Mouse (Mus musculus) hindbrain, embryonic 13.5 days (tissue): ENCODE data around the gene Fam3c. TPM values are rescaled to one million over a fixed set of nuclear protein-coding genes. Genes with fewer than 3 reads are reported as not detected.

Experiments used
- ATAC-seq: fragments of 200-750 bp; cut with Nextera tagmentation; 2 replicates; pipeline ENCODE4 v1.8.0; 2017; ENCODE audit warnings: moderate TSS enrichment; ENCODE audit not compliant: low FRiP score
- H3K27ac ChIP-seq: fragments of 300-500 bp; sonication (generic); 2 replicates; pipeline ENCODE4 v1.5.1; 2015; ENCODE audit warnings: inconsistent platforms, mild to moderate bottlenecking, moderate library complexity
- H3K27me3 ChIP-seq: fragments of 300-500 bp; sonication (generic); 2 replicates; pipeline ENCODE4 v1.6.1; 2015; ENCODE audit warnings: mild to moderate bottlenecking, inconsistent platforms
- H3K36me3 ChIP-seq: fragments of 300-500 bp; sonication (generic); 2 replicates; pipeline ENCODE4 v1.6.1; 2015; ENCODE audit warnings: mild to moderate bottlenecking, inconsistent platforms
- H3K4me1 ChIP-seq: fragments of 300-500 bp; sonication (generic); replicated peaks from 2 replicates; pipeline ENCODE4 v1.6.1; 2015; ENCODE audit warnings: inconsistent platforms
- H3K4me2 ChIP-seq: fragments of 300-500 bp; sonication (generic); 2 replicates; pipeline ENCODE4 v1.6.1; 2015; ENCODE audit warnings: inconsistent platforms, mild to moderate bottlenecking, moderate library complexity
- H3K4me3 ChIP-seq: fragments of 300-500 bp; sonication (generic); 2 replicates; pipeline ENCODE4 v1.5.1; 2015; ENCODE audit warnings: mild to moderate bottlenecking, inconsistent platforms
- H3K9ac ChIP-seq: fragments of 300-500 bp; sonication (generic); 2 replicates; pipeline ENCODE4 v1.6.1; 2015; ENCODE audit warnings: mild to moderate bottlenecking, inconsistent platforms
- H3K9me3 ChIP-seq: fragments of 300-500 bp; sonication (generic); 2 replicates; pipeline ENCODE4 v1.6.1; 2016; ENCODE audit warnings: inconsistent platforms
- WGBS: fragments of 180-500 bp; shearing (Covaris S2); methylation state at CpG from one replicate; pipeline ENCODE4 v1.1.7; 2015; 5-methylcytosine and 5-hydroxymethylcytosine counted together
- polyA plus RNA-seq: library from polyadenylated mRNA; unstranded; fragments of >200 nt; fragmentation: Nextera tagmentation; extraction: Ambion mirVana; gene quantifications from 2 replicates; pipeline ENCODE4 v1.2.1, GENCODE M21; 2015

Gene Fam3c
- 50.5 and 54.5 TPM in 2 replicates for polyA plus RNA-seq

DNA sequence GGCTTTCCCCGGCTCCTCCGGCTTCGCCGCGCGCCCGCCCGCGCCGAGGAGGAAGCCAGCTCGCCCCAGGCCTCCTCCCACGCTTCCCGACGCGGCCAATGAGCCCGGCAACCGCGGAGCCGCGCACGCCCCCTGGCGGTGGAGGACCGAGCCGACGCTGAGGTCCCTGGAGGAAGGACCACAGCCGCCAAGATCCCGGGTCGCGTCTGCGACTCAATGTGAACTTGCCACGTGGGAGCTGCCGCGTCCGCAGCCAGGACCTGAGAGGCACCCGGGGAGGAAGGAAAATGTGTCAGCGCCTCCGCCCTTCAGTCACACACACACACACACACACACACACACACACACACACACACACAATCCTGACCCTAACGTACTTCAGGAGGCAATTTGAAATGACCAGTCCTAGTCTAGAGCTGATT lies at the start of gene Fam3c:
TSS of gene Fam3c (minus strand) at position 158 of the 422 bp plus-strand sequence.
- H3K27ac ChIP-seq, result peak within 1 kb of the TSS; percentile 90
- peaks cover 11% of the 10 kb centered on the region for H3K4me1 ChIP-seq
- under 1% methylated on average over 38 of the region's 38 CpGs for WGBS
- H3K4me2 ChIP-seq, result peak within 1 kb of the TSS; percentile 62
- no peaks in the 10 kb centered on the region for H3K9me3 ChIP-seq
- peak within 1 kb of the TSS; percentile 90 for H3K9ac ChIP-seq
- no peaks in the 10 kb centered on the region for H3K27me3 ChIP-seq
- no peaks in the 10 kb centered on the region for H3K36me3 ChIP-seq
- peak; percentile 99 for ATAC-seq
- H3K4me3 ChIP-seq, result peak within 1 kb of the TSS; percentile 71

DNA sequence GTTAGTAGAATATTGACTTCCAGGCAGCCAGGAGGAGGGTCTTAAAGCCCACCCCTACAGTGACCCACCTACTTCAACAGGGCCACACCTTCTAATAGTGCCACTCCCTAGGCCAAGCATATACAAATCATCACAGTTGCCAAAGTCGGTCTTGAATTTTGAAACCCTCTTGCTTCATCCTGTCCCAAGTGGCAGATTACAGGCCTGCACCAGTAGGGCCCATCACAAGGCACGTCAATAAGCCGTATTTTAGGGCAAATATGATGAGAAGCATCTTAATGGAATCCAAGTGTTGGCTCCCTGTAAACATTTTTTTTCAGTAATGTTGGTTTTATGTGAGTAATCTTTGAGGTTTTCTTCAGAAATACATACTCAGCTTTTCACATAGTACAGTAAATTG lies 49.0 kb upstream of the Fam3c start:
- H3K4me3 ChIP-seq, result no peak overlapping the region
- no peak overlapping the region for H3K27ac ChIP-seq
- no peak overlapping the region for H3K4me2 ChIP-seq
- no peak for ATAC-seq
- H3K9ac ChIP-seq, result no peak overlapping the region
- WGBS, result 95% methylated on average over 3 of the region's 3 CpGs
- no peaks in the 10 kb centered on the region for H3K9me3 ChIP-seq
- H3K27me3 ChIP-seq, result no peaks in the 10 kb centered on the region
- 0 out of 2 replicates have a peak, but pooled peaks cover 3% of the 10 kb centered on the region for H3K4me1 ChIP-seq
- H3K36me3 ChIP-seq, result no peaks in the 10 kb centered on the region

DNA sequence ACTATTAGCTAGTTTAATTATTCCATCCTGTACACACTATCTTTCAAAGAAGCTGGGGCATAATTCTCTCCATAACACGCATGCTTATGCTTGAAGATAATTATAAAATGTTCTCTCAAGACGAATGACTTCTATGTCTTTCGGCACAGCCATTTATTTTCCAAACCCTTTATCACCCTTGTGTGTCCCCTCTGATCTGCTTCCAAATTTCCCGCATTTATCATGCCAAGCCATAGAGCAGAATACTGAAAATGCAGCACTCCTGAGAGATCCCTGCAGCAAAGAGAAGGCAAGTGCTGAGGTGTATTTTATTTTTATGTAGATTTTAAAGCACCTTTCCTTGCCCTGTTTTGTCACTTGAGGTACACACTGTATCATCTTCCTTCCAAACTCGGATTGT lies 47.7 kb upstream of the Fam3c start:
- Histone ChIP-seq H3K4me3 (no peak overlapping the region), H3K4me2 (no peak overlapping the region), H3K27me3 (no peaks in the 10 kb centered on the region), H3K4me1 (0 out of 2 replicates have a peak, but pooled peaks cover 3% of the 10 kb centered on the region), H3K36me3 (no peaks in the 10 kb centered on the region), H3K9me3 (no peaks in the 10 kb centered on the region), H3K27ac (no peak overlapping the region), H3K9ac (no peak overlapping the region)
- 65% methylated on average over 5 of the region's 5 CpGs for WGBS
- no peak; the same call in 1 of the 2 replicates for ATAC-seq

- Histone ChIP-seq H3K36me3 (no peaks in the 10 kb centered on the region), H3K4me3 (no peak overlapping the region), H3K9ac (no peak overlapping the region), H3K4me1 (0 out of 2 replicates have a peak, but pooled peaks cover 3% of the 10 kb centered on the region), H3K27me3 (no peaks in the 10 kb centered on the region), H3K9me3 (no peaks in the 10 kb centered on the region), H3K4me2 (no peak overlapping the region), H3K27ac (no peak overlapping the region)
- no peak for ATAC-seq
- WGBS, result 33% methylated on average over 9 of the region's 9 CpGs
These were observed 47.3 kb upstream of the Fam3c start for GRCm38 (mm10) chr6:22403317-22403716.

GRCm38 (mm10) chr6:22402548-22403164 lies 46.6 kb upstream of the Fam3c start:
- 78% methylated on average over 13 of the region's 13 CpGs for WGBS

DNA sequence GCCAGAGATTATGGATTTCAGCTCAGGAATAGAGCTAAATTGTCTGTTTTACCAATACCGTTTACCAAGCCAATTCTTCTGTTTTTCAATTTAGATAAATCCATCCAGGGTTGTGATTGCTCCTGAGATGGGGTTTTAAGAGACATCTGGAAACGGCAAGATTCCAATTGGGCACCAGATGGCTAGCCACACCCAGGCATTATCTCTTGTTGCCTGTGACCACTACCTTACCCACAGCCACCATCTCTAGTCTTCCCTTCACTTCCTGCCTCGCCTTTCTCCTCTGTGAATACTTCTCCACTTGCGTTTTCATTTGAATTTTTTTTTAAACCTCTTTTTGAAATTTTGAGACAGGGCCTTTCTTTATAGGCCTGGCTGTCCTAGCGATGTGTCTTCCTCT lies 46.0 kb upstream of the Fam3c start:
- WGBS, result 86% methylated on average over 5 of the region's 5 CpGs

More at GRCm38 (mm10) chr6:22402548-22403164, 46.6 kb upstream of the Fam3c start:
- Histone ChIP-seq H3K9ac (no peak overlapping the region), H3K4me1 (0 out of 2 replicates have a peak, but pooled peaks cover 3% of the 10 kb centered on the region), H3K27ac (no peak overlapping the region), H3K4me3 (no peak overlapping the region), H3K4me2 (no peak overlapping the region), H3K9me3 (no peaks in the 10 kb centered on the region), H3K36me3 (no peaks in the 10 kb centered on the region), H3K27me3 (no peaks in the 10 kb centered on the region)
- no peak for ATAC-seq

GRCm38 (mm10) chr6:22398079-22398774 lies 42.2 kb upstream of the Fam3c start:
- no peak overlapping the region for H3K27ac ChIP-seq

More for the DNA sequence above, 46.0 kb upstream of the Fam3c start:
- Histone ChIP-seq H3K9ac (no peak overlapping the region), H3K4me3 (no peak overlapping the region), H3K36me3 (no peaks in the 10 kb centered on the region), H3K4me2 (no peak overlapping the region), H3K27ac (no peak overlapping the region), H3K27me3 (no peaks in the 10 kb centered on the region), H3K4me1 (0 out of 2 replicates have a peak, but pooled peaks cover 3% of the 10 kb centered on the region), H3K9me3 (no peaks in the 10 kb centered on the region)
- ATAC-seq, result no peak

GRCm38 (mm10) chr6:22395207-22395606 lies 39.2 kb upstream of the Fam3c start:
- H3K4me1 ChIP-seq, result no peaks in the 10 kb centered on the region
- WGBS, result 80% methylated on average over 3 of the region's 3 CpGs
- no peaks in the 10 kb centered on the region for H3K9me3 ChIP-seq
- H3K9ac ChIP-seq, result no peak overlapping the region
- no peaks in the 10 kb centered on the region for H3K36me3 ChIP-seq
- no peak for ATAC-seq
- no peaks in the 10 kb centered on the region for H3K27me3 ChIP-seq
- no peak overlapping the region for H3K4me3 ChIP-seq
- H3K4me2 ChIP-seq, result no peak overlapping the region
- no peak overlapping the region for H3K27ac ChIP-seq

More at GRCm38 (mm10) chr6:22398079-22398774, 42.2 kb upstream of the Fam3c start:
- WGBS, result 87% methylated on average over 7 of the region's 7 CpGs
- Histone ChIP-seq H3K27me3 (no peaks in the 10 kb centered on the region), H3K4me2 (no peak overlapping the region), H3K36me3 (no peaks in the 10 kb centered on the region), H3K9me3 (no peaks in the 10 kb centered on the region), H3K4me3 (no peak overlapping the region), H3K4me1 (0 out of 2 replicates have a peak, but pooled peaks cover under 1% of the 10 kb centered on the region), H3K9ac (no peak overlapping the region)
- no peak for ATAC-seq

DNA sequence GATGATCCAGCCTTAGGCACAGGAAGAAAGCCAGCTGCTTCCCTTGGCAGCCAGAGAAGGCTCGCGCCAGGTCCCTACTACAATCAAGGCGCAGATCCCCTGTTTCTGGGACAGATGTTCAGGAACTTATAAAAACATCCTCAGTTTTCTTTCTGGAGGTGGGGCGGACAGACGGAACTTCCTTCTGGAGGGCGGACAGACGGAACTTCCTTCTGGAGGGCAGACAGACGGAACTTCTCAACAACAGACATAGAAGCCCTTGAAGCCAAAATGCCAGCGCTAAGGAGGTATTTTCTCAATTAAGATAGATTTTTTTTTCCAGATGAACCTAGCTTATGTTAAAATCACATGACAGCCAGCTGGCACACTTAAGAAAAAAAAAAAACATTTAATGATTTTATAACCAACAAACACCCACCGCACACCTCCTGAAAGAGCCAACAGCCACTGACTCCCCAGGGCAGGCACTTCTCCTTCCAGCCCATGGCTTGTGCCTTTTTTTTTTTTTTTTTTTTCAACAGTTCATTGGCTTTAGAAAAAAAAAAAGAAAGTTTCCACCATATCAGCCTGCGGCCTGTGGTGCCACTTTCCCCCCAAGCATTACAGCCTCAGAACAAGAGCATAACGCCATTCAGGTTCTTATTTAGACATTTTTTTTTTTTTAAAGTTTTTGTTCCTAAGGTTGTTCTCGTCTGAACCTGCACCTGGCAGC lies 34.8 kb upstream of the Fam3c start:
- Histone ChIP-seq H3K36me3 (no peaks in the 10 kb centered on the region), H3K4me2 (no peak overlapping the region), H3K4me3 (no peak overlapping the region), H3K9me3 (no peaks in the 10 kb centered on the region), H3K9ac (no peak overlapping the region), H3K4me1 (no peaks in the 10 kb centered on the region), H3K27me3 (no peaks in the 10 kb centered on the region), H3K27ac (no peak overlapping the region)
- 84% methylated on average over 13 of the region's 13 CpGs for WGBS
- ATAC-seq, result no peak

DNA sequence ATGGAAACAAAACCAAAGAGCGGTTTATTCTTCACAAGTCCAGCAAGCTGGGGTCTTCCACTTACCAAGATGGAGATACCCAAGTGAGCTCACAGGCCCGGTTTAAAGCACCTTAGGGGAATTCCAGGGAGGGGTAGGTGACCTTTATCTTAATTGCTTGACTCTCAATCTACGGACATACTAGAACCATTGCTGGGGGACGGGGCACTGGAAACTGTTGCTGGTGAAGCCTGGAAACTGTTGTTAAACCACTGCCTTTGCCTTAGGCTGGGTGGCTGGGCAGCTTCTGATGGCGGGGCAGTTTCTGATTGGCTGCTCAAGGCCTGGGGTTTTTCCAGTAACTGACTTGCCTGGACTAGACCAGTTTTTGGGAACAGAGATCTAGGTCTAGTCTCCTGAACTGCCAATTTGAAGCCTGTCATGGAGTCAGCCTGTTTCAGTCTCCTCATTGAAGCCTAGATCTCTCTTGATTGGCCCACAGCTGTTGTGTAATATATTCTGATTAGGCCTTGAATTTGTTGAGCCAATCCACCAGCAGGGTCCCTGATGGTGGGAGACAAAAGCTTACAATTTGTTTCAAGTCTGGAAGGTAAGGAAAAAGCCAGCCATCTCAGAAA lies 29.3 kb upstream of the Fam3c start:
- no peaks in the 10 kb centered on the region for H3K27me3 ChIP-seq
- no peak for ATAC-seq
- H3K4me3 ChIP-seq, result no peak overlapping the region
- no peaks in the 10 kb centered on the region for H3K4me1 ChIP-seq
- no peak overlapping the region for H3K9ac ChIP-seq
- no peaks in the 10 kb centered on the region for H3K9me3 ChIP-seq
- H3K36me3 ChIP-seq, result no peaks in the 10 kb centered on the region
- WGBS, result 90% methylated on average over 5 of the region's 5 CpGs
- no peak overlapping the region for H3K27ac ChIP-seq
- H3K4me2 ChIP-seq, result no peak overlapping the region

DNA sequence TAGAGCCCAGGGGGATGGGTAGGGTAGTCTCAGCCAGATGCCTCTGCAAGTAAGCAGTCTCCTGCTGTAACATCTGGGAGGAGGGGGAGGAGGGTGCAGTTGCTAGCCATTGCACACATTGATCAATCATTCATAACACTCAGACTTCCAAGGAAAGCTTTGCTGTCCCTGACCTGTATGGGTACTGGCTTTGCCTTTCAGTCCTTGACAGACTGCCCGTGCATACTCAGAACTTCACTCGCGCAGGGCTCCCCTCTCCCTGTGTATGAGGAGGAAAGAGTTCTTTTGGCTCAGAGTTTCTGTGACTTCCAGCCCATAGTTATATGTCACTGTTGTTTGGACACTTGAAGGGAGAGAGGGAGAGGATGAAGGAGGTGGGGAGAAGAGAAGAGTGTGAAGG lies 24.2 kb upstream of the Fam3c start:
- 97% methylated on average over 3 of the region's 3 CpGs for WGBS
- Histone ChIP-seq H3K27ac (no peak overlapping the region), H3K36me3 (no peaks in the 10 kb centered on the region), H3K4me2 (no peak overlapping the region), H3K27me3 (no peaks in the 10 kb centered on the region), H3K9ac (no peak overlapping the region), H3K4me1 (no peaks in the 10 kb centered on the region), H3K9me3 (no peaks in the 10 kb centered on the region), H3K4me3 (no peak overlapping the region)
- no peak for ATAC-seq

DNA sequence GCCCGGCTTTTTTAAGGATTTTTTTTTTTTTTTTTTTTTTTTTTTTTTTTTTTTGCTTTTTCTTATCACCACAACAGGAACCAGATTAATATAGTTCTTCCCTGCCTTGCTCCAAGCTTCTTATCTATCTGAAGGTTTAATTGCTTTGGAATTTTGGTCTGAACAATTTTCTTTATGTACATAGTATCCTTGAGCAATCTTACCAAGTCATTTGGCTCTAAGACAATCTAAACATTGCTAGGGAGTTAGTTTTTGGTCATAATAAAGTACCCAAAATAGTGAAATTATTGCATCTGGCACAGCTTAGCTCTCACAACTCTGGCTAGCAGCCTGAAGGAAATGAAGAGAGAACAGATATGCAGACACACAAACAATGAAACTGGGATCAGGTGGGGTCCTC lies 23.8 kb upstream of the Fam3c start:
- ATAC-seq, result no peak
- Histone ChIP-seq H3K36me3 (no peaks in the 10 kb centered on the region), H3K27me3 (no peaks in the 10 kb centered on the region), H3K4me2 (no peak overlapping the region), H3K27ac (no peak overlapping the region), H3K4me3 (no peak overlapping the region), H3K4me1 (no peaks in the 10 kb centered on the region), H3K9ac (no peak overlapping the region), H3K9me3 (no peaks in the 10 kb centered on the region)
- WGBS, result 93% methylated on average over 1 of the region's 1 CpGs
